Mouse (Mus musculus) hindbrain, embryonic 14.5 days (tissue): ENCODE measurements at regions not wholly inside any gene's neighbourhood (a gene's known extent, or its start where the extent isn't known, plus 50 kb on each side); places are given as distances from the start of the nearest gene placed in this dataset.
A peak's percentile ranks its signal among the peaks of the same experiment; 100 is the strongest.

Experiments used
- ATAC-seq: fragments of 200-750 bp; cut with Nextera tagmentation; 2 replicates; pipeline ENCODE4 v1.8.0; 2017; ENCODE audit warnings: moderate number of reproducible peaks, mild to moderate bottlenecking, moderate TSS enrichment, moderate library complexity; ENCODE audit not compliant: low FRiP score
- DNase-seq: peaks from one replicate; pipeline ENCODE4 v3.0.0-alpha.2; 2015; ENCODE audit warnings: low spot score
- H3K27ac ChIP-seq: fragments of 300-500 bp; sonication (generic); 2 replicates; pipeline ENCODE4 v1.5.1; 2014; ENCODE audit warnings: mild to moderate bottlenecking, moderate library complexity
- H3K27me3 ChIP-seq: fragments of 300-500 bp; sonication (generic); 2 replicates; pipeline ENCODE4 v1.6.1; 2014; ENCODE audit warnings: mild to moderate bottlenecking, low read length, mixed read lengths; ENCODE audit not compliant: control insufficient read depth, insufficient read depth
- H3K36me3 ChIP-seq: fragments of 300-500 bp; sonication (generic); replicated peaks from 2 replicates; pipeline ENCODE4 v1.6.1; 2014; ENCODE audit not compliant: control insufficient read depth, insufficient read depth
- H3K4me1 ChIP-seq: fragments of 300-500 bp; sonication (generic); replicated peaks from 2 replicates; pipeline ENCODE4 v1.6.1; 2014; ENCODE audit warnings: antibody characterized with exemption, low read length, mixed read lengths; ENCODE audit not compliant: control insufficient read depth, insufficient read depth
- H3K4me2 ChIP-seq: fragments of 300-500 bp; sonication (generic); replicated peaks from 2 replicates; pipeline ENCODE4 v1.6.1; 2014; ENCODE audit warnings: mild to moderate bottlenecking, moderate library complexity
- H3K4me3 ChIP-seq: fragments of 300-500 bp; sonication (generic); replicated peaks from 2 replicates; pipeline ENCODE4 v1.5.1; 2014; ENCODE audit warnings: mild to moderate bottlenecking, low read length
- H3K9ac ChIP-seq: fragments of 300-500 bp; sonication (generic); 2 replicates; pipeline ENCODE4 v1.6.1; 2014
- H3K9me3 ChIP-seq: fragments of 300-500 bp; sonication (generic); 2 replicates; pipeline ENCODE4 v1.6.1; 2016; ENCODE audit warnings: low read length; ENCODE audit not compliant: control insufficient read depth
- WGBS: fragments of 180-500 bp; shearing (Covaris S2); extraction: QIAGEN DNeasy Blood & Tissue Kit; methylation state at CpG from one replicate; pipeline ENCODE4 v1.1.7; 2014; 5-methylcytosine and 5-hydroxymethylcytosine counted together

- WGBS, result 71% methylated on average over 7 of the region's 7 CpGs
- H3K9me3 ChIP-seq, result no peaks in the 10 kb centered on the region
- ATAC-seq (no peak), DNase-seq (no peak)
- no peak overlapping the region for H3K4me2 ChIP-seq
- no peaks in the 10 kb centered on the region for H3K36me3 ChIP-seq
- no peak overlapping the region for H3K9ac ChIP-seq
- H3K4me3 ChIP-seq, result no peak overlapping the region
- H3K27me3 ChIP-seq, result no peaks in the 10 kb centered on the region
- no peaks in the 10 kb centered on the region for H3K4me1 ChIP-seq
- H3K27ac ChIP-seq, result no peak overlapping the region
Measured at GRCm38 (mm10) chr8:36319314-36319959, 553.8 kb downstream of the Gm19410 start.

GRCm38 (mm10) chr8:36322125-36322524 is 556.5 kb downstream of the Gm19410 start:
- no peak overlapping the region for H3K4me3 ChIP-seq
- no peak overlapping the region for H3K9ac ChIP-seq
- DNase-seq, result no peak
- no peak overlapping the region for H3K27ac ChIP-seq
- H3K27me3 ChIP-seq, result no peaks in the 10 kb centered on the region
- no peaks in the 10 kb centered on the region for H3K9me3 ChIP-seq
- H3K4me2 ChIP-seq, result no peak overlapping the region
- no peaks in the 10 kb centered on the region for H3K36me3 ChIP-seq
- H3K4me1 ChIP-seq, result 0 out of 2 replicates have a peak, but pooled peaks cover 6% of the 10 kb centered on the region
- no peak for ATAC-seq
- WGBS, result 83% methylated on average over 8 of the region's 8 CpGs

- H3K4me2 ChIP-seq, result no peak overlapping the region
- DNase-seq (no peak), ATAC-seq (no peak)
- H3K4me1 ChIP-seq, result 0 out of 2 replicates have a peak, but pooled peaks cover 6% of the 10 kb centered on the region
- H3K27me3 ChIP-seq, result no peaks in the 10 kb centered on the region
- no peak overlapping the region for H3K9ac ChIP-seq
- H3K4me3 ChIP-seq, result no peak overlapping the region
- H3K36me3 ChIP-seq, result no peaks in the 10 kb centered on the region
- WGBS, result 82% methylated on average over 7 of the region's 7 CpGs
- H3K27ac ChIP-seq, result no peak overlapping the region
- no peaks in the 10 kb centered on the region for H3K9me3 ChIP-seq
Measured at GRCm38 (mm10) chr8:36322578-36322977, 557.0 kb downstream of the Gm19410 start.

- Histone ChIP-seq H3K4me1 (0 out of 2 replicates have a peak, but pooled peaks cover 8% of the 10 kb centered on the region), H3K27ac (no peak overlapping the region), H3K4me3 (no peak overlapping the region), H3K27me3 (no peaks in the 10 kb centered on the region), H3K36me3 (no peaks in the 10 kb centered on the region), H3K9ac (no peak overlapping the region), H3K9me3 (no peaks in the 10 kb centered on the region), H3K4me2 (no peak overlapping the region)
- 95% methylated on average over 5 of the region's 5 CpGs for WGBS
- DNase-seq, result no peak
- ATAC-seq, result no peak
Measured at GRCm38 (mm10) chr8:36338628-36339027, 573.0 kb downstream of the Gm19410 start.

GRCm38 (mm10) chr8:36339449-36339848 is 573.9 kb downstream of the Gm19410 start:
- Histone ChIP-seq H3K36me3 (no peaks in the 10 kb centered on the region), H3K9me3 (no peaks in the 10 kb centered on the region), H3K27me3 (no peaks in the 10 kb centered on the region), H3K4me2 (no peak overlapping the region), H3K4me1 (0 out of 2 replicates have a peak, but pooled peaks cover 8% of the 10 kb centered on the region), H3K9ac (no peak overlapping the region), H3K4me3 (no peak overlapping the region), H3K27ac (no peak overlapping the region)
- DNase-seq, result no peak
- WGBS, result 90% methylated on average over 6 of the region's 6 CpGs
- ATAC-seq, result no peak

- peak; percentile 38 for DNase-seq
- Histone ChIP-seq H3K27ac (no peak overlapping the region), H3K4me2 (no peak overlapping the region), H3K9ac (no peak overlapping the region), H3K27me3 (no peaks in the 10 kb centered on the region), H3K4me1 (0 out of 2 replicates have a peak, but pooled peaks cover 8% of the 10 kb centered on the region), H3K9me3 (no peaks in the 10 kb centered on the region), H3K36me3 (no peaks in the 10 kb centered on the region), H3K4me3 (no peak overlapping the region)
- WGBS, result 75% methylated on average over 3 of the region's 3 CpGs
- ATAC-seq, result no peak
Measured at GRCm38 (mm10) chr8:36340454-36340853, 574.9 kb downstream of the Gm19410 start.

- Histone ChIP-seq H3K4me2 (no peak overlapping the region), H3K4me1 (0 out of 2 replicates have a peak, but pooled peaks cover 8% of the 10 kb centered on the region), H3K27me3 (no peaks in the 10 kb centered on the region), H3K9ac (no peak overlapping the region), H3K4me3 (no peak overlapping the region), H3K9me3 (no peaks in the 10 kb centered on the region), H3K27ac (no peak overlapping the region), H3K36me3 (no peaks in the 10 kb centered on the region)
- ATAC-seq (no peak), DNase-seq (peak; percentile 46)
- 51% methylated on average over 4 of the region's 4 CpGs for WGBS
Measured at GRCm38 (mm10) chr8:36341965-36342364, 576.4 kb downstream of the Gm19410 start.

- no peaks in the 10 kb centered on the region for H3K36me3 ChIP-seq
- no peak overlapping the region for H3K4me3 ChIP-seq
- no peak for DNase-seq
- H3K4me2 ChIP-seq, result no peak overlapping the region
- ATAC-seq, result no peak
- H3K4me1 ChIP-seq, result 0 out of 2 replicates have a peak, but pooled peaks cover 8% of the 10 kb centered on the region
- H3K27me3 ChIP-seq, result no peaks in the 10 kb centered on the region
- no peak overlapping the region for H3K27ac ChIP-seq
- WGBS, result 81% methylated on average over 5 of the region's 5 CpGs
- H3K9ac ChIP-seq, result no peak overlapping the region
- H3K9me3 ChIP-seq, result no peaks in the 10 kb centered on the region
Measured at GRCm38 (mm10) chr8:36342650-36343049, 577.1 kb downstream of the Gm19410 start.

GRCm38 (mm10) chr8:36346682-36347324 is 581.2 kb downstream of the Gm19410 start:
- no peak overlapping the region for H3K4me3 ChIP-seq
- 0 out of 2 replicates have a peak, but pooled peaks cover 8% of the 10 kb centered on the region for H3K4me1 ChIP-seq
- no peaks in the 10 kb centered on the region for H3K27me3 ChIP-seq
- DNase-seq, result peak; percentile 82
- H3K36me3 ChIP-seq, result no peaks in the 10 kb centered on the region
- 50% methylated on average over 7 of the region's 7 CpGs for WGBS
- H3K9me3 ChIP-seq, result no peaks in the 10 kb centered on the region
- no peak overlapping the region for H3K27ac ChIP-seq
- no peak overlapping the region for H3K9ac ChIP-seq
- peak; percentile 73; the same call in 1 of the 2 replicates for ATAC-seq
- H3K4me2 ChIP-seq, result no peak overlapping the region
